Mouse (Mus musculus): Measurements from ENCODE around the gene Ctsd. TPM values are rescaled to one million over a fixed set of nuclear protein-coding genes. Genes with fewer than 3 reads are reported as not detected.
"Not testable (repeated sequence)": the region's sequence is repeated elsewhere in the genome, so short reads cannot be mapped to it uniquely, and the experiment has no call there.

The Ctsd gene
- polyA plus RNA-seq, 1 experiment from 2014 or later, result 295 TPM

- no peak overlapping the region for H3K4me2 ChIP-seq
- H3K4me1 ChIP-seq, result peaks cover 76% of the 10 kb centered on the region
- no peak overlapping the region for H3K9ac ChIP-seq
- no peaks in the 10 kb centered on the region for H3K9me3 ChIP-seq (replicated peaks)
- H3K36me3 ChIP-seq, result no peaks in the 10 kb centered on the region
- no peak for ATAC-seq
- no peak overlapping the region for H3K4me3 ChIP-seq
- H3K27me3 ChIP-seq (replicated peaks), result no peaks in the 10 kb centered on the region
- 50% methylated on average over 9 of the region's 9 CpGs for WGBS (ENCODE audit: insufficient replicate concordance)
- H3K27ac ChIP-seq, result no peak overlapping the region
These were observed 38.4 kb downstream of the Ctsd start for GRCm38 (mm10) chr7:142349308-142349961.

DNA sequence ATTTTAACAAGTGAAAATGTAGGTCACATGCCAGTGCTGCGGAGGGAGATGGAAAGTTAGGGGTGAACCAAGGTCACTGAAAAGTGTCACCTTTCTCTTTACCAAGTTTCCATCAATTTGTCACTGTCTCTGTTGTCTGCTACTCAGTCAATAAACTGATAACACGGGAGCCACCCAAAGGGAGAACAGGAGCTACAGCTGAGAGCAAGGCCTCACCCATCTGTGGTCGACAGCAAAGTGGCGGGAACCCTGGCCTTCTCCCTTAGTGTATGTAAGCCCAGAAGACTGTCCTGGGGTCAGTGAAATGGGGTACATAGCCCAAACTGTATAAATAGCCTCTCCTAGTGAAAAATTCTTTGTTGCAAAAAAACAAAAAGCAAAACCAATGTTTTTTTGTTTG lies 40.3 kb downstream of the Ctsd start:
- 32% methylated on average over 4 of the region's 4 CpGs for WGBS (ENCODE audit: insufficient replicate concordance)
- no peaks in the 10 kb centered on the region for H3K27me3 ChIP-seq (replicated peaks)
- peak; percentile 81 for ATAC-seq
- H3K4me2 ChIP-seq, result no peak overlapping the region
- peaks cover 57% of the 10 kb centered on the region for H3K4me1 ChIP-seq
- no peak overlapping the region for H3K4me3 ChIP-seq
- no peaks in the 10 kb centered on the region for H3K9me3 ChIP-seq (replicated peaks)
- H3K9ac ChIP-seq, result 0 out of 2 replicates have a peak overlapping the region, but pooled peaks have one; percentile 33
- no peaks in the 10 kb centered on the region for H3K36me3 ChIP-seq
- peak overlapping the region; percentile 53; the same call in 1 of the 2 replicates for H3K27ac ChIP-seq

- Histone ChIP-seq H3K27ac (no peak overlapping the region), H3K27me3 (replicated peaks) (no peaks in the 10 kb centered on the region), H3K9ac (no peak overlapping the region), H3K9me3 (replicated peaks) (no peaks in the 10 kb centered on the region), H3K4me2 (no peak overlapping the region), H3K36me3 (no peaks in the 10 kb centered on the region), H3K4me1 (peaks cover 34% of the 10 kb centered on the region), H3K4me3 (no peak overlapping the region)
- WGBS (ENCODE audit: insufficient replicate concordance), result 56% methylated on average over 3 of the region's 3 CpGs
- ATAC-seq, result no peak
These were observed 45.6 kb downstream of the Ctsd start for GRCm38 (mm10) chr7:142342247-142342640.

- Histone ChIP-seq H3K4me3 (no peak overlapping the region), H3K9ac (no peak overlapping the region), H3K27me3 (replicated peaks) (no peaks in the 10 kb centered on the region), H3K9me3 (replicated peaks) (no peaks in the 10 kb centered on the region), H3K36me3 (no peaks in the 10 kb centered on the region), H3K4me1 (peaks cover 30% of the 10 kb centered on the region; the same call in 1 of the 2 replicates), H3K27ac (no peak overlapping the region), H3K4me2 (no peak overlapping the region)
- no peak for ATAC-seq
- WGBS (ENCODE audit: insufficient replicate concordance), result 76% methylated on average over 10 of the region's 10 CpGs
These were observed 46.1 kb downstream of the Ctsd start for GRCm38 (mm10) chr7:142341564-142342246.

DNA sequence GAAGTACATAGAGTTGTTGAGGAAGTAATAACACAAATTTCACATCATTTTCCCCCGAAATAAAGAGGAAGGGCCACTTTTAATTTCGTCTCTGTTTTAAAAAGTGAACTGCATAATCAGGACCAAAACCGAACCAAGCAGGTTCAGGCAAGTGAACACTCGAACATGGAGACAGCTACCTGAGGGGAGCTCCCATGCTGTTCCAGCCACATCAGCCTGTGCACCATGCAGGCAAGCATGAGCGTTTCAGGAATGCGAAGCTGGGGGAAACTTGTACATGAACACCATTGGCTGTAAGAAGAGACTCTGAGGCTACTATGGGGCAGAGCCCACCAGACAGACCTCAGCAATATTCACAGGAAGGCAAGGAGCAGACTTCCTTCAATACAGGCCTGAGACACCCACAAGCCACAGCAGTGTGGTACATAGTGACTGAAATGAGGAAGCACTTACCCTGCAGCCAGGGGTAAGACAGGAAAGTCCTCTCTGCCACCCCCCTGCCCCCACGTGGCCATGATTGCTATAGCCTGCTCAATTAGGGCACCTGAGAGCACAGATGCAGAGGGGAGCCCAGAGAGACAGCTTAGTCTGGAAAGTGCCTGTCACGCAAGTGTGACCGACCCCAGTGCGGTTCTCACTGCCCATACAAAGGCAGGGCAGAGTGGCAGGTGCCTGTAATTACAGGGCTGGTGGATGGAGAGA lies 47.4 kb downstream of the Ctsd start:
- Histone ChIP-seq H3K36me3 (no peaks in the 10 kb centered on the region), H3K27ac (no peak overlapping the region; the same call in 1 of the 2 replicates), H3K4me3 (no peak overlapping the region), H3K4me2 (no peak overlapping the region), H3K9ac (no peak overlapping the region), H3K27me3 (replicated peaks) (peaks cover 3% of the 10 kb centered on the region; the same call in 1 of the 2 replicates), H3K4me1 (peaks cover 27% of the 10 kb centered on the region), H3K9me3 (replicated peaks) (no peaks in the 10 kb centered on the region)
- peak; percentile 59; the same call in 1 of the 2 replicates for ATAC-seq
- 40% methylated on average over 10 of the region's 10 CpGs for WGBS (ENCODE audit: insufficient replicate concordance)

GRCm38 (mm10) chr7:142335151-142335550 lies 52.7 kb downstream of the Ctsd start:
- no peak for ATAC-seq
- Histone ChIP-seq H3K9ac (no peak overlapping the region), H3K4me2 (no peak overlapping the region), H3K4me1 (peaks cover 36% of the 10 kb centered on the region), H3K9me3 (replicated peaks) (no peaks in the 10 kb centered on the region), H3K4me3 (no peak overlapping the region), H3K27ac (no peak overlapping the region), H3K36me3 (no peaks in the 10 kb centered on the region), H3K27me3 (replicated peaks) (peaks cover 3% of the 10 kb centered on the region; the same call in 1 of the 2 replicates)
- 82% methylated on average over 8 of the region's 8 CpGs for WGBS (ENCODE audit: insufficient replicate concordance)

GRCm38 (mm10) chr7:142334246-142334645 lies 53.6 kb downstream of the Ctsd start:
- 0% methylated on average over 3 of the region's 3 CpGs for WGBS (ENCODE audit: insufficient replicate concordance)
- Histone ChIP-seq H3K4me2 (no peak overlapping the region), H3K4me1 (peaks cover 38% of the 10 kb centered on the region), H3K9ac (no peak overlapping the region), H3K4me3 (no peak overlapping the region), H3K27me3 (replicated peaks) (peaks cover 3% of the 10 kb centered on the region; the same call in 1 of the 2 replicates), H3K27ac (no peak overlapping the region), H3K36me3 (no peaks in the 10 kb centered on the region), H3K9me3 (replicated peaks) (no peaks in the 10 kb centered on the region)
- peak; percentile 61 for ATAC-seq

GRCm38 (mm10) chr7:142332741-142333140 lies 55.1 kb downstream of the Ctsd start:
- H3K27ac ChIP-seq; H3K36me3 ChIP-seq; H3K4me2 ChIP-seq; H3K27me3 ChIP-seq (replicated peaks); ATAC-seq; H3K4me3 ChIP-seq; H3K9me3 ChIP-seq (replicated peaks); H3K9ac ChIP-seq: not testable (repeated sequence)
- H3K4me1 ChIP-seq, result peaks cover 38% of the 10 kb centered on the region
- WGBS (ENCODE audit: insufficient replicate concordance), result 80% methylated on average over 4 of the region's 9 CpGs

GRCm38 (mm10) chr7:142331281-142331680 lies 56.6 kb downstream of the Ctsd start:
- peak; percentile 44 for ATAC-seq
- no peaks in the 10 kb centered on the region for H3K9me3 ChIP-seq (replicated peaks)
- 22% methylated on average over 4 of the region's 4 CpGs for WGBS (ENCODE audit: insufficient replicate concordance)

DNA sequence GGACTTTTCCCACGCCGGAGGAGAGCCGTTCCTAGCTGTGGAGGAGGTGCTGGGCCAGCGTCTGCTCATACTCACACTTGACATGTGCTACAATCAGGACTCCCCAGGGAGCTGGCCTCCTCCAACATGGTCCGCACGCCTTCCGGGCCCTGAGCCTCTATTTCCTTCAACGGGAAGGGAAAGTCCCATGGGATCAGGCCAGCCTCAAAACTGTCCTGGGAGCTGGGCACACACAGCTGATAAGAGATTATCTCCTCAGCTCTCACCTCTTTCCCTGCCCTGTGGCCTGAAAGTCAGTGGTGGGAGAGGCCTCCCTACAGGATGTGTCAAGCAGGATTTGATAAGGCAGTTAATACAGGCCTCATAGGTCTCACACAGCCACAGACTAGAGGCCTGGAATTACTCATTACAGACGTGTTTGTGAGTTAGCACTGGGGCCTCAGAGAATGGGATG lies 57.5 kb downstream of the Ctsd start:
- no peak overlapping the region for H3K9ac ChIP-seq
- no peaks in the 10 kb centered on the region for H3K9me3 ChIP-seq (replicated peaks)
- no peak overlapping the region for H3K4me3 ChIP-seq
- 36% methylated on average over 9 of the region's 9 CpGs for WGBS (ENCODE audit: insufficient replicate concordance)
- H3K27me3 ChIP-seq (replicated peaks), result 0 out of 2 replicates have a peak, but pooled peaks cover 2% of the 10 kb centered on the region
- H3K36me3 ChIP-seq, result no peaks in the 10 kb centered on the region
- peaks cover 34% of the 10 kb centered on the region for H3K4me1 ChIP-seq
- H3K4me2 ChIP-seq, result no peak overlapping the region
- peak; percentile 71 for ATAC-seq
- H3K27ac ChIP-seq, result peak overlapping the region; percentile 43

More at GRCm38 (mm10) chr7:142331281-142331680, 56.6 kb downstream of the Ctsd start:
- Histone ChIP-seq H3K27ac (peak overlapping the region; percentile 33; the same call in 1 of the 2 replicates), H3K4me3 (no peak overlapping the region), H3K27me3 (replicated peaks) (peaks cover 4% of the 10 kb centered on the region; the same call in 1 of the 2 replicates), H3K4me2 (no peak overlapping the region), H3K36me3 (no peaks in the 10 kb centered on the region), H3K9ac (no peak overlapping the region), H3K4me1 (peaks cover 38% of the 10 kb centered on the region)

DNA sequence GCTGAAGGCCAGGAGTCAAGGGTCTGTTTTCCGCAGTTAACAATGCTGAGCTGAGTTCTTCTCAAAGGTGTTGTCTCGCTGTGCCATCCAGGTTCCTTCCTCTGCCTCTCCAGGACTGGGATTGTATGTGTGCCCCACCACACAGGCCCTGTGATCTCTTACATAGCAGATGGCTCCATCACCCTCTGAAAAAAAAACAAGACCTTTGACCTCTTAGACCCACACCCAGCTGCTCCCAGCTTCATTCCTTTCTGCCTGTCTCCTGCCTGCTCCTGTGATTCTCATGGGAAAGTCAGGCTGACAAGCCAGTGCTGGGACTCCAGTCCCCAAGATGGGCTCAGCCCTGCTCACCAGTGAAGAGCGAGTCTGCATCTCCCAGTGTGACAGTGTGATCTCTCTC lies 59.3 kb downstream of the Ctsd start:
- peaks cover 23% of the 10 kb centered on the region for H3K4me1 ChIP-seq

More for the DNA sequence above, 59.3 kb downstream of the Ctsd start:
- Histone ChIP-seq H3K4me3 (no peak overlapping the region), H3K36me3 (no peaks in the 10 kb centered on the region), H3K9me3 (replicated peaks) (no peaks in the 10 kb centered on the region), H3K27me3 (replicated peaks) (0 out of 2 replicates have a peak, but pooled peaks cover 5% of the 10 kb centered on the region), H3K4me2 (no peak overlapping the region), H3K27ac (no peak overlapping the region), H3K9ac (no peak overlapping the region)
- ATAC-seq, result no peak
- 64% methylated on average over 3 of the region's 3 CpGs for WGBS (ENCODE audit: insufficient replicate concordance)

Data from liver, embryonic 12.5 days (tissue).